Mouse (Mus musculus): ENCODE results near the gene Prom2. TPM values are rescaled to one million over a fixed set of nuclear protein-coding genes. Genes with fewer than 3 reads are reported as not detected.

The Prom2 gene
- total and polyA plus RNA-seq, 3 experiments, result not detected

DNA sequence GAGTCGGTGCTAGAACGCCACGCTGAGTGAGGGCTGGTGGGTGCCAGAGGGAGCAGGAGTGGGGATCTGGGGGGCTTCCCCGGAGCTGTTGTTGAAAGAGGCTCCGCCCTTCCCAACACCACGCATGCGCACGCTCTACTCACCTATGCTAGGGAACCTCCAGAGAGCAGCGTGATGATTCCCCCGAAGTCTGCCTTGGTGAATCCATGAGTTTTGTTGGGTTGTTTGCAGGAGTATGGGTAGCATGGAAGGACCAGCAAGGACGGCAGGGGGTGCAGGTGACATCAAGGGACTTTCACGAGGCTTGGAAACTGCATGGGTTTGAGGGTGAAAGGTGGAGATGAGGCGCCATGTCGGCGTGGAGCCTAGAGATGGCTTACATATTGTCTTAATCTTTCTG is 48.9 kb upstream of the Prom2 start:
- H3K4me3 ChIP-seq (ENCODE audit: control insufficient read depth in 1 of 2, insufficient read depth in 1 of 2, low read depth in 2 of 2, low read length in 2 of 2), result no peak overlapping the region
- no peak overlapping the region for H3K27ac ChIP-seq (ENCODE audit: control insufficient read depth, low read depth, low read length)

DNA sequence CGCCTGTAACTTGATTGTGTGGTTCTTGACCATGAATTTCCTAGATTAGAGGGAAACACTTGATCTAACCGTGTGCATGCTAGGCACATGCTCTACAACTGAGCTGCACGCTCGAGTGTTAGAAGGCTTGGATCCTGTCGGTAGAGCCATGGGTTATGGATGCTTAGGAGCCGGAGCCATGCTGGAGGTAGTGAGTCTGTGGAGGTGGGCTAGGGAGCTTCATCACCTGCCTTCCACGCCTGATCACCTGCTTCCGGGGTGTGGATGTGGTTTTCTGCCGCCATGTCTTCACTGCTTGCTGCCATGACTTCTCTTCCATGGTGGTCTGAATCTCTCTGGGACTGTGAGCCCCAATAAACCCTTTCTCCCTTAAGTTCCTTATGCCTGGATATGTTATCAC is 47.6 kb upstream of the Prom2 start:
- DNase-seq (ENCODE audit: low read depth, low spot score), result no peak
- Histone ChIP-seq H3K9me3 (replicated peaks; ENCODE audit: insufficient read depth, low read length) (no peaks in the 10 kb centered on the region), H3K4me1 (ENCODE audit: control insufficient read depth in 1 of 2, insufficient read depth in 2 of 2, low read length in 2 of 2) (peaks cover 0 to 21% of the 10 kb centered on the region in 2 experiments; a peak in 3 of 4 replicates), H3K27me3 (ENCODE audit: control insufficient read depth in 1 of 2, insufficient read depth in 2 of 2, low read length in 2 of 2) (no peaks in the 10 kb centered on the region), H3K4me3 (ENCODE audit: control insufficient read depth in 1 of 2, insufficient read depth in 1 of 2, low read depth in 2 of 2, low read length in 2 of 2) (no peak overlapping the region), H3K27ac (ENCODE audit: control insufficient read depth, low read depth, low read length) (no peak overlapping the region), H3K9ac (ENCODE audit: control insufficient read depth, low read depth, low read length, poor library complexity, severe bottlenecking) (no peak overlapping the region), H3K36me3 (ENCODE audit: control insufficient read depth in 1 of 2, insufficient read depth in 2 of 2, low read length in 2 of 2) (peaks cover 0 to 11% of the 10 kb centered on the region in 2 experiments), H3K79me2 (ENCODE audit: control insufficient read depth, insufficient read depth, low read length, poor library complexity) (peaks cover 24% of the 10 kb centered on the region)
- TF ChIP-seq TBP (IDR thresholded peaks at IDR 0.05; ENCODE audit: low read depth, low read length) (no peak), SMC3 (IDR thresholded peaks at IDR 0.05; ENCODE audit: low read depth, low read length) (no peak), JUND (IDR thresholded peaks at IDR 0.05; ENCODE audit: low read depth, low read length) (no peak), MAFK (IDR thresholded peaks at IDR 0.05; ENCODE audit: borderline replicate concordance, low read depth, low read length) (no peak), ZC3H11A (IDR thresholded peaks at IDR 0.05; ENCODE audit: low read depth, low read length) (no peak), NELFE (IDR thresholded peaks at IDR 0.05; ENCODE audit: low read depth, low read length) (no peak), ETS1 (IDR thresholded peaks at IDR 0.05; ENCODE audit: low read depth, low read length) (no peak), EP300 (IDR thresholded peaks at IDR 0.05; ENCODE audit: low read depth in 1 of 2, low read length in 2 of 2) (no peak), ELF1 (IDR thresholded peaks at IDR 0.05; ENCODE audit: low read depth, low read length) (no peak), KAT2A (conservative IDR thresholded peaks at IDR 0.05; ENCODE audit: low read depth, low read length) (no peak), UBTF (IDR thresholded peaks at IDR 0.05; ENCODE audit: borderline replicate concordance, insufficient read depth, low read depth, low read length) (no peak), ZMIZ1 (IDR thresholded peaks at IDR 0.05; ENCODE audit: low read depth, low read length) (no peak), RAD21 (IDR thresholded peaks at IDR 0.05; ENCODE audit: low read depth, low read length) (no peak), TAL1 (IDR thresholded peaks at IDR 0.05; ENCODE audit: low read length) (no peak)

More for the DNA sequence above, 48.9 kb upstream of the Prom2 start:
- H3K36me3 ChIP-seq (ENCODE audit: control insufficient read depth in 1 of 2, insufficient read depth in 2 of 2, low read length in 2 of 2), result peaks cover 0 to 8% of the 10 kb centered on the region in 2 experiments
- DNase-seq (ENCODE audit: low read depth, low spot score), result no peak
- H3K4me1 ChIP-seq (ENCODE audit: control insufficient read depth in 1 of 2, insufficient read depth in 2 of 2, low read length in 2 of 2), result peaks cover 0 to 14% of the 10 kb centered on the region in 2 experiments; a peak in 2 of 4 replicates
- H3K79me2 ChIP-seq (ENCODE audit: control insufficient read depth, insufficient read depth, low read length, poor library complexity), result peaks cover 24% of the 10 kb centered on the region
- no peak for TF ChIP-seq POLR2AphosphoS5 (IDR thresholded peaks at IDR 0.05; ENCODE audit: borderline replicate concordance, low read depth, low read length)
- TF ChIP-seq MEF2A (IDR thresholded peaks at IDR 0.05; ENCODE audit: extremely low read depth, insufficient replicate concordance, low read depth, low read length, poor library complexity, severe bottlenecking), result no peak
- H3K9ac ChIP-seq (ENCODE audit: control insufficient read depth, low read depth, low read length, poor library complexity, severe bottlenecking), result no peak overlapping the region
- H3K9me3 ChIP-seq (replicated peaks; ENCODE audit: insufficient read depth, low read length), result no peaks in the 10 kb centered on the region
- no peaks in the 10 kb centered on the region for H3K27me3 ChIP-seq (ENCODE audit: control insufficient read depth in 1 of 2, insufficient read depth in 2 of 2, low read length in 2 of 2)

Data from MEL (cell line).